Mouse (Mus musculus): ENCODE measurements around the gene Ccnjl. TPM values are rescaled to one million over a fixed set of nuclear protein-coding genes. Genes with fewer than 3 reads are reported as not detected.

Ccnjl gene
- polyA plus RNA-seq (2015; fragmentation: Nextera tagmentation; extraction: Ambion mirVana): 27.0 and 29.2 TPM in 2 replicates

DNA sequence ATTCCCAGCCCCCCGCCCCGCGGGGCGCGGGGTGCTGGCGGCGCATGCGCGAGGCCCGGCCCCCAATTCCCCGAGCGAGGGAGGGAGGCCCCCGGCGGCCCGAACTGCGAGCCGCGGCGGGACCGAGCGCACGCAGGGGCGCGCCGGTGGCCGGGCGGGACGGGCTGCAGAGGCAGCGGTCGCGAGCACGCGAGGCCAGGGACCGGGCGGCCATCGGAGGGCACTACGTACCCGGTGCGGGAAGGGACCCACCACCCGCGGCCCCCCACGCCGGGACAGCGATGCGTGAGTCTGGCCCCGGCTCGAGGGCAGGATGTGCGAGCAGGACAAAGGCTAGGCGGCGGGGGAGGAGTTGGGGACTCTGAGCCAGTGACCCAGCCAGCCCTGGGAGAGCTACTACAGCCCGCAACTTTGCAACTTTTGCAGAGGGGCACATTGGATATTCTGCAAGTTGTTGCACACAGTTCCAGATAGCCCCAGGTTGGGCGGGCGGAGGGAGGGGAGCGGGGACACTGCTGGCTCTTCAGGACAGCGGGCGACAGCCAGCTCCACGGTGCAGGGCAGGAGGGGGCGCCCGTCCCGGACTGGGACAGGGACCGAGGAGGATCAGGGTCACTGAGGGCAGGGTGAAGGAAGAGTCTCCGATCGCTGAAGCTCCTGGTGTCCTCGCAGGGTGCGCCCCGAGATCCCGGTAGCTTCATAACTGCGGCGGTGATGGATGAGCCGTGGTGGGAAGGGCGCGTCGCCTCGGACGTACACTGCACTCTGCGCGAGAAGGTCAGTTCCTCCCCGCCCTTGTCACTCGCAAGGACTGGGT, at the start of gene Ccnjl:
Ccnjl (plus strand) TSS at position 102 of the 817 bp plus-strand sequence.
- peak; percentile 86 for ATAC-seq (replicated peaks; ENCODE audit: low FRiP score)
- peaks cover 39% of the 10 kb centered on the region for H3K4me1 ChIP-seq
- H3K9ac ChIP-seq: peak within 1 kb of the TSS; percentile 89
- peak within 1 kb of the TSS; percentile 84 for H3K4me2 ChIP-seq
- no peaks in the 10 kb centered on the region for H3K9me3 ChIP-seq (replicated peaks)
- H3K27me3 ChIP-seq: no peaks in the 10 kb centered on the region
- under 1% methylated on average over 76 of the region's 79 CpGs for WGBS
- peak within 1 kb of the TSS; percentile 96 for H3K27ac ChIP-seq
- H3K36me3 ChIP-seq: peaks cover 26% of the 10 kb centered on the region
- peak within 1 kb of the TSS; percentile 87 for H3K4me3 ChIP-seq (replicated peaks)

DNA sequence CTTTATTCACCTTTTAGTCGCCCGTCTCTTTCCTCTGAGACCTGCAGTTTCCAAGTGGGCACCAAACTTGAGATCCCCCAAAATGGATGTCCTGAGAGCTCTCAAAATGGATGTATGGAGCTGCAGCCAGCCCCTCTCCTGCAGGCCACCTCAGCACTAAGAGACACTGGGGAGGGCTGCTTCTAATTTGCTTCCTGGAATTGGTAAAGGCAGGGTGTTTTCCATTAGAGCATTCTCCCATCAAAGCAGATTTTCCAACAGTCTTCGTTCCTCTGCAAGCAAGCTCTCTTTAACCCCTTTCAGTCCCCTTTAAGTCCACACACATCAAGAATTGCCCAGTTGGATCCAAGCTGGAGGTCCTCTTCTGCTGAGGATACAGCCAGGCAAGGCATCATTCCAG, 49.2 kb upstream of the Ccnjl start:
- 85% methylated on average over 3 of the region's 3 CpGs for WGBS
- no peak for ATAC-seq (replicated peaks; ENCODE audit: low FRiP score)
- H3K4me2 ChIP-seq: no peak overlapping the region
- H3K27me3 ChIP-seq: no peaks in the 10 kb centered on the region
- H3K4me3 ChIP-seq (replicated peaks): no peak overlapping the region
- H3K27ac ChIP-seq: no peak overlapping the region
- H3K4me1 ChIP-seq: peaks cover 50% of the 10 kb centered on the region
- H3K9ac ChIP-seq: no peak overlapping the region
- H3K9me3 ChIP-seq (replicated peaks): no peaks in the 10 kb centered on the region
- no peaks in the 10 kb centered on the region for H3K36me3 ChIP-seq

- H3K27ac ChIP-seq: 0 out of 2 replicates have a peak overlapping the region, but pooled peaks have one; percentile 89
- H3K27me3 ChIP-seq: no peaks in the 10 kb centered on the region
- ATAC-seq (replicated peaks; ENCODE audit: low FRiP score): no peak
- H3K36me3 ChIP-seq: no peaks in the 10 kb centered on the region
- no peaks in the 10 kb centered on the region for H3K9me3 ChIP-seq (replicated peaks)
- H3K4me1 ChIP-seq: peaks cover 50% of the 10 kb centered on the region
- no peak overlapping the region for H3K9ac ChIP-seq
- H3K4me2 ChIP-seq: no peak overlapping the region
- WGBS: 46% methylated on average over 5 of the region's 5 CpGs
- H3K4me3 ChIP-seq (replicated peaks): no peak overlapping the region
Observed at GRCm38 (mm10) chr11:43480561-43480960, 48.0 kb upstream of the Ccnjl start.

- H3K27ac ChIP-seq: peak overlapping the region; percentile 89; the same call in 1 of the 2 replicates
- ATAC-seq (replicated peaks; ENCODE audit: low FRiP score): no peak
Observed at GRCm38 (mm10) chr11:43481672-43482522, 46.7 kb upstream of the Ccnjl start.

GRCm38 (mm10) chr11:43483122-43483792, 45.3 kb upstream of the Ccnjl start:
- Histone ChIP-seq H3K9me3 (replicated peaks) (no peaks in the 10 kb centered on the region), H3K36me3 (no peaks in the 10 kb centered on the region), H3K27me3 (no peaks in the 10 kb centered on the region), H3K4me1 (peaks cover 55% of the 10 kb centered on the region), H3K9ac (no peak overlapping the region), H3K4me2 (no peak overlapping the region), H3K4me3 (replicated peaks) (no peak overlapping the region), H3K27ac (peak overlapping the region; percentile 89)
- ATAC-seq (replicated peaks; ENCODE audit: low FRiP score): peak; percentile 93
- WGBS: 17% methylated on average over 6 of the region's 6 CpGs

More at GRCm38 (mm10) chr11:43481672-43482522, 46.7 kb upstream of the Ccnjl start:
- Histone ChIP-seq H3K36me3 (no peaks in the 10 kb centered on the region), H3K4me2 (no peak overlapping the region), H3K4me3 (replicated peaks) (no peak overlapping the region), H3K9me3 (replicated peaks) (no peaks in the 10 kb centered on the region), H3K9ac (no peak overlapping the region), H3K27me3 (no peaks in the 10 kb centered on the region), H3K4me1 (peaks cover 55% of the 10 kb centered on the region)
- 37% methylated on average over 3 of the region's 3 CpGs for WGBS

- ATAC-seq (replicated peaks; ENCODE audit: low FRiP score): no peak
- WGBS: 50% methylated on average over 4 of the region's 4 CpGs
Observed at GRCm38 (mm10) chr11:43484057-43484456, 44.5 kb upstream of the Ccnjl start.

GRCm38 (mm10) chr11:43484652-43485051, 43.9 kb upstream of the Ccnjl start:
- Histone ChIP-seq H3K9ac (no peak overlapping the region), H3K4me1 (peaks cover 55% of the 10 kb centered on the region), H3K9me3 (replicated peaks) (no peaks in the 10 kb centered on the region), H3K36me3 (no peaks in the 10 kb centered on the region), H3K27ac (peak overlapping the region; percentile 89; the same call in 1 of the 2 replicates), H3K4me2 (no peak overlapping the region), H3K4me3 (replicated peaks) (no peak overlapping the region), H3K27me3 (no peaks in the 10 kb centered on the region)
- WGBS: 51% methylated on average over 11 of the region's 11 CpGs
- no peak for ATAC-seq (replicated peaks; ENCODE audit: low FRiP score)

More at GRCm38 (mm10) chr11:43484057-43484456, 44.5 kb upstream of the Ccnjl start:
- Histone ChIP-seq H3K9me3 (replicated peaks) (no peaks in the 10 kb centered on the region), H3K27me3 (no peaks in the 10 kb centered on the region), H3K4me2 (no peak overlapping the region), H3K4me3 (replicated peaks) (no peak overlapping the region), H3K9ac (no peak overlapping the region), H3K27ac (peak overlapping the region; percentile 89), H3K4me1 (peaks cover 55% of the 10 kb centered on the region), H3K36me3 (no peaks in the 10 kb centered on the region)

- Histone ChIP-seq H3K9ac (no peak overlapping the region), H3K9me3 (replicated peaks) (no peaks in the 10 kb centered on the region), H3K36me3 (no peaks in the 10 kb centered on the region), H3K27me3 (no peaks in the 10 kb centered on the region), H3K27ac (no peak overlapping the region), H3K4me1 (peaks cover 47% of the 10 kb centered on the region), H3K4me2 (no peak overlapping the region), H3K4me3 (replicated peaks) (no peak overlapping the region)
- whole genome bisulfite sequencing: 83% methylated on average over 9 of the region's 9 CpGs
- ATAC-seq (replicated peaks; ENCODE audit: low FRiP score): no peak
Observed at GRCm38 (mm10) chr11:43485855-43486254, 42.7 kb upstream of the Ccnjl start.

- WGBS: 30% methylated on average over 7 of the region's 7 CpGs
- ATAC-seq (replicated peaks; ENCODE audit: low FRiP score): 0 out of 2 replicates have a peak, but pooled peaks have one; percentile 24
- no peaks in the 10 kb centered on the region for H3K36me3 ChIP-seq
Observed at GRCm38 (mm10) chr11:43492663-43493062, 35.9 kb upstream of the Ccnjl start.

DNA sequence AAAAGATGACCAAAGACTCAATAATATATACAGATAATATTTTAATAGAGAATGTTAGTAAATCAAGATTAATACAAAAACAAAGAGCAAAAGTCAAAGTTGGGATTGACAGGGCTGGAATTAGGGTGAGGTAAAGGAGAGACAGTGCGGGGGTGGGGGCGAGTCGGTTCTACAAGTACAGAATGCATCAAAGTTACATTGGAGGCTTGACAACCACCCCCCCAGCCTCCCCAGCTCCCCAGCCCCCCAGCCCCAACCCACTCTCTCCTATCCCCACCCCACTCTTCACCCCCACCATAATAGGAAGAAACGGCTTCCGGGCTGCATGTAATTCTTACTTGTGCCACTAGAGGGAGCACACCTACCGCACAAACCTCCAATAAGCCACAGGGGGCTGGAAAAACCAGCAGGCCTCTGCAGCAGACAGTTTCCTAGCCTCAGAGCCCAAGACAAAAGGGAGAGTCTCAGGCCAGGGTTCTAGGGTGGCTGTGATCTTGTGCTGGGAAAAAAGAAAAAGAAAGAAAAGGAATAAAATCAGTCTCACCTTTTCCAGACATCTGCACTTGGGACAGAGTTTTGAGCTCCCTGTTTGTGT, 34.7 kb upstream of the Ccnjl start:
- H3K4me2 ChIP-seq: no peak overlapping the region
- H3K9ac ChIP-seq: no peak overlapping the region
- H3K27ac ChIP-seq: no peak overlapping the region
- no peak overlapping the region for H3K4me3 ChIP-seq (replicated peaks)
- no peaks in the 10 kb centered on the region for H3K9me3 ChIP-seq (replicated peaks)
- H3K4me1 ChIP-seq: no peaks in the 10 kb centered on the region; the same call in 1 of the 2 replicates
- H3K27me3 ChIP-seq: no peaks in the 10 kb centered on the region
- ATAC-seq (replicated peaks; ENCODE audit: low FRiP score): peak; percentile 84
- H3K36me3 ChIP-seq: no peaks in the 10 kb centered on the region
- 23% methylated on average over 6 of the region's 6 CpGs for WGBS

More at GRCm38 (mm10) chr11:43492663-43493062, 35.9 kb upstream of the Ccnjl start:
- no peak overlapping the region for H3K4me3 ChIP-seq (replicated peaks)
- no peak overlapping the region for H3K4me2 ChIP-seq
- H3K9ac ChIP-seq: no peak overlapping the region
- H3K27me3 ChIP-seq: no peaks in the 10 kb centered on the region
- H3K27ac ChIP-seq: no peak overlapping the region
- no peaks in the 10 kb centered on the region; the same call in 1 of the 2 replicates for H3K4me1 ChIP-seq
- no peaks in the 10 kb centered on the region for H3K9me3 ChIP-seq (replicated peaks)

DNA sequence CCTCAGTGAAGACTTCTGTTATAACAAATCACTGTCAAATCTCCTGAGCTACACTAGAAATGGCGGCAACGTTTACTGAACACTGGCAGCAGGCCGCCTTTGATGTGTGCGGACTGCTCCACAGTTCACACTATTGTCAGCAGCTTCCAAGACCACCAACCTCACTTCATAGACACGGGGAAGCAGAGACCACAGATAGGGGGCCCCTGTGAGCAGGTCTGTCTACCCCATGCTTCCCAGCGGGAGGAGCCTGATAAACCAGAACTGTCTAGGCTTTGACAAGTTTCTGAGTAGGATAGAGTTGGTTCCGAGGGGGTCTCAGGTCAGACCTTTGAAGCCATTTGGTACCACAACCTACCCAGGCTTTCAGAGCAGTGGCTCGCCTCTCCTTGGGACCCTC, 33.5 kb upstream of the Ccnjl start:
- 58% methylated on average over 8 of the region's 8 CpGs for WGBS
- no peak overlapping the region for H3K4me3 ChIP-seq (replicated peaks)
- H3K9me3 ChIP-seq (replicated peaks): no peaks in the 10 kb centered on the region
- no peak overlapping the region for H3K4me2 ChIP-seq
- no peaks in the 10 kb centered on the region for H3K36me3 ChIP-seq
- no peaks in the 10 kb centered on the region; the same call in 1 of the 2 replicates for H3K4me1 ChIP-seq
- H3K27me3 ChIP-seq: no peaks in the 10 kb centered on the region
- H3K9ac ChIP-seq: no peak overlapping the region
- no peak for ATAC-seq (replicated peaks; ENCODE audit: low FRiP score)
- no peak overlapping the region for H3K27ac ChIP-seq
